Mouse (Mus musculus): ENCODE measurements at regions not wholly inside any gene's neighbourhood (a gene's known extent, or its start where the extent isn't known, plus 50 kb on each side); places are given as distances from the start of the nearest gene placed in this dataset.
A peak's percentile ranks its signal among the peaks of the same experiment; 100 is the strongest.
"Not testable (repeated sequence)": the region's sequence is repeated elsewhere in the genome, so short reads cannot be mapped to it uniquely, and the experiment has no call there.

DNA sequence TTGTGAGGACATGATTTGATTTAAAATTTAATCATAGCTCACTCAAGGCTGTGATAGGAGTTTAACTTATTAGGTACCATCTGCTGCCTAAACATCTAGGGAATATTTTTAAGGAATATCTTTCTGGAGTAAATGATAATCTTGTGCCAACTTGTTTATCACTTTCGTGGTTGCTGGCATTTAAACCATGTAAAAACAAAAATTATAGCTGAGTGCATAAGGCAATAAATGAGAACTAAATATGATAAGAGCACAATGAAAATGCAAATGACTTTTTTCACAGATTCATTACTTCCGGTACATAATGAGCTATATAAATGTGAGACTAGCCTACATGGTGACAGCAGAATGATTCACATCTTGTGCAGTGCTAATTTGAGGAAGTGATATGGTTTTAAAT lies 221.8 kb upstream of the Tmprss15 start:
- DNase-seq, result no peak

DNA sequence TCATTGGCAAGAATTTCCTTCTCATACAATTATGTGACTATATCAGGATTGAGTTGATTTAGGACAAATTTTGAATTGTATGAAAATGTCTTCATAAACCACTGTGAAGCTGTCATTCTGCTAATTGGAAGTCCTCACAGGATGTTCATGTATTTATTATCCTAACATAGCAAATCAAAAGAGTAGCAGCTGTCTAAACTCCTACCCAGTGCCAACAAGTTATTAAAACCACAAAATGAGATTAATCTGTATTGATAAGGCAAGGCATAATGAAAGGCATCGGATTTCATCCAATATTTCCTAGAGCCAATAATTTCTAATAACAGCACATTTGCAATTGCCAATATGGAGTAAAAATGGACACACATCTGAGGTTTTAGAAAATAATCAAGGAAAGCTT lies 217.6 kb upstream of the Tmprss15 start:
- DNase-seq, result no peak

DNA sequence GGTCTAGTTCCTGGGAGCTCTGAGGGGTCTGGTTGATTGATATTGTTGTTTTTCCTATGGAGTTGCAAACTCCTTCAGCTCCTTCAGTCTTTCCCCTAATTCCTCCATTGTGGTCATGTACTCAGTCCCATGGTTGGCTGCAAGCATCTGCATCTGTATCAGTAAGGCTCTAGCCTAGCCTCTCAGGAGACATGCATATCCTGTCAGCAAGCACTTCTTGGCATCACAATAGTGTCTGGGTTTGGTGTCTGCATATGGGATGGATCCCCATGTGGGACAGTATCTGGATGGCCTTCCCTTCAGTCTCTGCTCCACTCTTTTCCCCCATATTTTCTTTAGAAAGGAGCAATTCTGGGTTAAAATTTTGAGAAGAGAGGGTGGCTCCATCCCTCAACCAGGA lies 205.7 kb upstream of the Tmprss15 start:
- DNase-seq, result not testable (repeated sequence)

DNA sequence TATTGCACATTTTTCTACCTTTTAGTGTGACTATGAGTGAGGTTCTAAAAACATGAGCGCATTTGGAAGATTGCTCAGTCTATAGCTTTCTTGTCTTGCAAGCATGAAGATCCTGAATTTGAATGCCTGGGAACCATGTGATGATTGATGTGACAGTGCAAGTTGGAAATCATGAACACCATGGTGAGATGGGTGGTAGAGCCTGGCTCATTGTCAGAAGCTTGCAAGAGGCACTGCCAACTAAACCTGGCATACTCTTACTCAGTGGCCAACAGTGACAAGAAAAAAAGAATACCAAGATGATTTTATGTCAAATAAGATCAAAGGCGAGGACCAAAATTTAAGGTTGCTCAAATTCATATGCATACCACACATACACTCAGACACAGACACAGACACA lies 188.1 kb upstream of the Tmprss15 start:
- DNase-seq, result no peak

DNA sequence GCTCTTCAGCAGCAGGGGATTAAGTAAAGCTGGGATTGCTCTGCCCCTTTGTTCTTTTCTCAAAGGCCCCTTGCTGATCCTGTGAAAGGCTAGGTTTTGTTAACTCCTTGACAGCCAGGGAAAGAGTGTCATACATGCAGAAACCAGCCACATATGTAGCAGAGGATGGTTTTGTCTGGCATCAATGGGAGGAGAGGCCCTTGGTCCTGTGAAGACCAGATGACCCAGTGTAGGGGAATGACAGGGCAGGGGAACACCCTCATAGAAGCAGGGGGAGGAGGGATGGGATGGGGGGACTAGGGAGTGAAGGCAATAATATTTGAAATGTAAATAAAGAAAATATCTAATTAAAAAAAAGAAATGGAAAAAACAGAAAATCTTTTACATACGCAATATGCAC lies 165.6 kb upstream of the Tmprss15 start:
- DNase-seq, result no peak

DNA sequence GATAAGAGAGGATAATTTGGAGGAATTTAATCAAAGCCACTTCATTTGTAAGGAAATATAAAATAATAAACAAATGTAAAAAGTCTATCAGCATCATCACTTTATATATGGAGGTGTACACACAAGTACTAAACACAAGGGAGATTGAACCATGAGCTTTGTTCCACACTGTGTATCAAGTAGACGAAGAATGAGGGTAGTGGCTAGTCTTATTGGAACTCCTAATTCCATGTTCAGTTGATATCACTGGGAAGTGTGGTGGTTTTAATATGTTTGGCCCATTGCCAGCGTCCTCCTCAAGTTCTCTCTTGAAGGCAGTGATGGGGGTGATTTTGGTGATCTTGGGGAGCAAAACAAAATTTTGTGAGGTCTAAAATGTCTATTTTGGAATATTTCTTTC lies 165.2 kb upstream of the Tmprss15 start:
- DNase-seq, result no peak

DNA sequence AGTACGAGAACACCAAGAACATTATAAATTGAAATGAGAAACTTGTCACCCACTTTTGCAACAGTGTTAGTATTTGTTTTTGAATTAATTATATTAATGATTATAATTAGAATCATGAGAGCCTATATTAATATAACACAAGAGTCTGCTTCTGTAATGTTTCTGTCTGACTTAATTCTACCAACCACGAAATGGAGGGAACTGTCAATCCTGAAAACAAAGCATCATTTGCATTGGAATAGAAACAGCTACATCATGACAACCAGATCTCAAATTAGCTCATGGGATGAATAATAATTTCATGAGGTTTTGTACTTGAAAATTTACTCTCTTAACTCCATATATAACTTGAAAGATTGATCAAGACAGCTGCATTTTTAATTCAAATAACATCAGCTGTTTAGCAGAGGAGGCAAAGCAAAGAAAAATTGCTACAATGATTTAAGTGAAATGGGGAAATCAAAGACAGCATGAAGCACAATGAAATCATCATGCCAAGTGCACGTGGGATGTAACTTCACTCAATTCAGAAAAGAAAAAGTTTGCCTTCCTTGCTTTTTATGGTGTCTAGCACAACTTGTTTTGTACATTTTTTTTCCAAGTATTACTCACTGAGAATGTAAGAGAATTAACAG lies 150.1 kb upstream of the Tmprss15 start:
- no peak for DNase-seq

DNA sequence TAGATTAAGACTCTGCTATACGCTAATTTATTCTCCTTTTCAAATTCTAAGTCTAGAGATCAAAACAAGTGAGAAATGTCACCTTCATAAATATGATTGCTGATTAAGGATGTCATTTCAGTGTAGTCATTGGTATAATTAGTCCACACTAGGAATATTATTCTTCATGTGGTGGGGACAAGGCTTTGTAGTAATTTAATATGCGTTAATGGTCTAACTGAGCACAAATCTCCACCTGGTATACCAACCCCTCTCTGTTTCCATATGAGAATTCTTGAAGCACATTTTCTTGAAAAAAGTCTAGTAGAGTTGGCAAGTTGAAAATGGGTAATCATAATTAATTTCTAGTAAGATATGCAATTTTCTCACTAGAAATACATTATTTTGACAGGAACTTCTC lies 149.3 kb upstream of the Tmprss15 start:
- no peak for DNase-seq

DNA sequence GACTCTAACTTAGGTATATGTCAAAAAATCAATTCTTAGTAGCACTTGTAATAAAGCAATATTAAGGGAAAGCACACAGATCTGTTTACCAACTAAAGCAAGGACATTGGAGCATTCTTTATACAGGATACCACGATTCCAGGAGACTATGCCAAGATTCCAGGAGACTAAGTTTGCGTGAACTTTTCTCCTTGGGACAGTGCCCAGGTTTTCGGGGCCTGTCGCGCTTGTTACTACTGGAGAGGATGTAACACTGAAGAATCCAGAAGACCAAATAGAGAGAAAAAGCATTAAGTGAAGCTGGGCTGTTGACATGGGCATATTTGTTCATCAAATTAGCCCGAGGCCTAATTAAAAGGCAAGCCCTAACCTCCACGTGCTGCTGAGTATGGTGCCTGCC lies 100.3 kb upstream of the Tmprss15 start:
- DNase-seq, result peak; percentile 2 to 12

DNA sequence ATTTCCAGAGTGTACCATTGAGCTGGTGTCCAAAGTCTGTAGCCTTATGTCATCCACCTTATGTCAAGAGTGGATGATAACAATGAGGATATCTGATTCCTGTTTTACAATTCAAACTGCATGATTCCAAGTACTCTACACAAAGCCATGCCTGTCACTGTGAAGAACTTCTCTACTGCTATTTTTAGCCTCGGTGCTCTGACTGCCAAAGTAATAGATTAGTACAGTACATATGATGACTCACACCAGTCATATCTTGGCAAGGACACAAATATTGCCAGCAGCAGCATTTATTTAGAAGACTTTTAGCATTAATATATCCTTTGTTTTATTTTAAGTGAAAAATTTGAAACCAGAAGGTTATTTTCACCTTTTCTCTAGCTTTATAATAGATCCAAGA lies 95.6 kb upstream of the Tmprss15 start:
- peak in 1 of 2 experiments; percentile 25 for DNase-seq

DNA sequence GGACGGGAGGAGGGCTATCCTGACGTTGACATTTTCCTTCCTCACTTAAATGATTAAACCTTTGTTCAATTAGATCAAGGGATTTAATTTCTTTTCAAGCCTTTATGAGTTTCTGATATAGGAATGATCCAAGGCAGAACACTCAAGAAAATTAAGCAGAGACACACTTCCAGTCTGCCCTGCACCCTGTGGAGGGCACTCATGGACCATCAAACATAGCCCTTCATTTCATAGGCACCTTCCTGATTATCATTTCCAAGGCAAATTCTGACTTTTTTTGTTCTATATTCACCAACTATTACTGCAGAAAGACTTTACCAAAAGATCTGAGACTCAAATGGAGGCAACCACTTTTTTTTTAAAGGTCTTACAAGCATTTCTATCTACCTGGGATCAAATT lies 91.6 kb upstream of the Tmprss15 start:
- DNase-seq, result no peak

DNA sequence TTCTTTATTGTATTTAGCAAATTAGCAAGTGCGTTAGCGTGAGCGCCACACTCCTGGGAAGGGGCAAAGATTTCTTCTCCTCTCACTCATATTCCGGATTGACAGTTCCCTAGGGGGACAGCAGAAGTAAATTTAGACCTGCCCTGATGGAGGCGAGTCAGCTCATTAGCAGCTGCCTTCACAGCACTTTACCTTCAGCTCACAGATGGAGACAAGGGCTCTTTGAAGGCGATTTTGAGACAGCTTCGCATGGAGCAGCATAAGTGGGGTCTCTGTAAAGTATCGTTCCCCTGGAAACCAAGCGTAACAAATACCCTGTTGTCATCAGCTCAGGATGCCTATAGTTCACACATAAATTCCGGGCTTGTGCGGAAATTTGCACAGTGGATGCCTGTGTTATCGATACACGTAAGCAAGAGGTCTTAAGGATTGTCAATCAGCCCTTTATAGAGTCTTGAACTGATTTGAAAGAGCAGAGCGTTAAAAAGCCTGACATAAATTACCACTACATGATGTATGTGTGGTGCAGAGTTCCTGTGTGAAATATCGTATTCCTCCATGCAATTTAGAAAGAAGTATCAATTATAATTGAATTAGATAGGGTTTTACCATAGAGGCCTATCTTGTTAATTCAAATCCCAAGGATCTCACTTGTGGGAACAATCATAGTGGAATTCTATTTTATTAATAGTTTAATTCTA lies 86.6 kb upstream of the Tmprss15 start:
- no peak for DNase-seq

DNA sequence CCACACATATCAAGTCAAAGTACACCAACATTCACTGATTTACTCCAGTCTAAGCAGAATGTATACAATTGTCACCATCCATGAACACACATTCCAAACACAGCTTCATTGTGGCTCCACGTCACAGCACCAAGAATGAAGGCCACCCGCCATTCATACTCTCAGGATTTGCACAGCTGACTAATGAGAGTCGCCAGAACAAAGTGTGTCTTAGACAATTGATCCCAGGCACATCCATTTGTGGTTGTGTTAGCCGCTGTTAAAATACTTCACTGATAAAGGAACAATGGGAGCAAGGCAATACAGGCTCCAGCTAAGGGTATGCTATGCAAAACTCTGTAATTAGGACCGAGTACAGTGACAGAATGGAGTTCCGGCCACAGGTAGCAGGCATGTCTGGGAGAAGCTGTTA lies 85.9 kb upstream of the Tmprss15 start:
- no peak for DNase-seq

DNA sequence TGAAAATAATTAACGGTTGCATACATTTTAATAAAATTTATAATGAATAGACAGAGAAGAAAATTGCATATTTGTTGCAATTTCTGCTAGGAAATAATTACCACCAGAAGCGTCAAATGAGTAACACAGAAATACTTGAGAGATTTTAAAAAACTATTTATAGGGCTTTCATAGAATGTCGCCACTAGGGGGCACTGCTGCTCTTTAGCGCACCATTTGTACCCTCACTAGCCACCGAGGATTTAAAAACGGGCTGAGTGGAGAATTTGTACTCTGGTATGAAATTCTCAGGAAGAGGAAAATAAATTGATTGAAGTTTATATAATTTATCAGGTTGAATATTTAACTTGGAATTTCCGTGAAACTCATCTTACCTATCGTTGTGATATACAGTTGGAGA lies 77.3 kb upstream of the Tmprss15 start:
- peak; percentile 58 to 74 for DNase-seq

DNA sequence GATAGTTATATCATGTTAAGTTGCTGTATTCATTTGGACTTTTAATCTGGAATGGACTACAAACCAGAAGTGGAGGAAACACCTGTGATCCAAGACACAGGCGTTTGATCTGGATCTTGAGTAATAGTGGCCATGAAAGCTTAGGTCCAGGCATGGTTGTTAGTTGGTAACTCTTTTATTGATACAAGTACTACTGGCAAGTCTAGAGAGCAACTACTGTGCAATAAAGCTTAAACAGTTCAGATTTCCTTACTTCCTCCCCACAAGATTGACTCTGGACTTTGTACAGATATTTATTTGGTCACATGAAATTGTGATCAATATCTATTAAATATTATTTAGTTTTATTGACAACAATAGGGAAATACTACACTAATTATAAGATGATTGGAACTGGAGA lies 51.9 kb upstream of the Tmprss15 start:
- DNase-seq, result no peak
